Mouse (Mus musculus): ENCODE results near the gene Ulk4. TPM values are rescaled to one million over a fixed set of nuclear protein-coding genes. Genes with fewer than 3 reads are reported as not detected.

Ulk4 gene
- total RNA-seq, 2 experiments from 2014 or later = 0.25 to 2.8 TPM

GRCm38 (mm10) chr9:121265307-121265706 is 11.7 kb downstream of the Ulk4 start:
- peak; percentile 63 for ATAC-seq (replicated peaks; ENCODE audit: poor library complexity)

- ATAC-seq (replicated peaks; ENCODE audit: poor library complexity) = no peak
These were observed 19.9 kb downstream of the Ulk4 start for GRCm38 (mm10) chr9:121257106-121257505.

GRCm38 (mm10) chr9:121254761-121255160 is 22.2 kb downstream of the Ulk4 start:
- no peak for ATAC-seq (replicated peaks; ENCODE audit: poor library complexity)

GRCm38 (mm10) chr9:121253983-121254382 is 23.0 kb downstream of the Ulk4 start:
- no peak for ATAC-seq (replicated peaks; ENCODE audit: poor library complexity)

GRCm38 (mm10) chr9:121250854-121251253 is 26.1 kb downstream of the Ulk4 start:
- no peak for ATAC-seq (replicated peaks; ENCODE audit: poor library complexity)

- peak; percentile 73 for ATAC-seq (replicated peaks; ENCODE audit: poor library complexity)
These were observed 27.2 kb downstream of the Ulk4 start for GRCm38 (mm10) chr9:121249805-121250204.

- peak; percentile 79 for ATAC-seq (replicated peaks; ENCODE audit: poor library complexity)
These were observed 28.8 kb downstream of the Ulk4 start for GRCm38 (mm10) chr9:121247956-121248775.

GRCm38 (mm10) chr9:121247047-121247446 is 29.9 kb downstream of the Ulk4 start:
- ATAC-seq (replicated peaks; ENCODE audit: poor library complexity) = no peak

- no peak for ATAC-seq (replicated peaks; ENCODE audit: poor library complexity)
These were observed 34.7 kb downstream of the Ulk4 start for GRCm38 (mm10) chr9:121242331-121242730.

GRCm38 (mm10) chr9:121241806-121242205 is 35.2 kb downstream of the Ulk4 start:
- peak; percentile 73 for ATAC-seq (replicated peaks; ENCODE audit: poor library complexity)

- no peak for ATAC-seq (replicated peaks; ENCODE audit: poor library complexity)
These were observed 35.6 kb downstream of the Ulk4 start for GRCm38 (mm10) chr9:121241366-121241765.

- ATAC-seq (replicated peaks; ENCODE audit: poor library complexity) = peak; percentile 92
These were observed 36.8 kb downstream of the Ulk4 start for GRCm38 (mm10) chr9:121240242-121240641.

GRCm38 (mm10) chr9:121239571-121239970 is 37.4 kb downstream of the Ulk4 start:
- ATAC-seq (replicated peaks; ENCODE audit: poor library complexity) = no peak

- no peak for ATAC-seq (replicated peaks; ENCODE audit: poor library complexity)
These were observed 58.4 kb downstream of the Ulk4 start for GRCm38 (mm10) chr9:121218636-121219035.

- peak; percentile 65 for ATAC-seq (replicated peaks; ENCODE audit: poor library complexity)
These were observed 58.8 kb downstream of the Ulk4 start for GRCm38 (mm10) chr9:121218230-121218629.

GRCm38 (mm10) chr9:121217742-121218141 is 59.3 kb downstream of the Ulk4 start:
- ATAC-seq (replicated peaks; ENCODE audit: poor library complexity) = no peak

- no peak for ATAC-seq (replicated peaks; ENCODE audit: poor library complexity)
These were observed 60.3 kb downstream of the Ulk4 start for GRCm38 (mm10) chr9:121216536-121217320.

GRCm38 (mm10) chr9:121215349-121216000 is 61.5 kb downstream of the Ulk4 start:
- peak; percentile 93 for ATAC-seq (replicated peaks; ENCODE audit: poor library complexity)

GRCm38 (mm10) chr9:121212322-121212721 is 64.7 kb downstream of the Ulk4 start:
- ATAC-seq (replicated peaks; ENCODE audit: poor library complexity) = no peak

GRCm38 (mm10) chr9:121205046-121205445 is 72.0 kb downstream of the Ulk4 start:
- ATAC-seq (replicated peaks; ENCODE audit: poor library complexity) = no peak

- no peak for ATAC-seq (replicated peaks; ENCODE audit: poor library complexity)
These were observed 72.7 kb downstream of the Ulk4 start for GRCm38 (mm10) chr9:121204149-121204800.

Measured in megakaryocyte progenitor cell, adult 5-6 weeks (primary cell).